Mouse (Mus musculus): ENCODE measurements at regions not wholly inside any gene's neighbourhood (a gene's known extent, or its start where the extent isn't known, plus 50 kb on each side); places are given as distances from the start of the nearest gene placed in this dataset.
"Not testable (repeated sequence)": the region's sequence is repeated elsewhere in the genome, so short reads cannot be mapped to it uniquely, and the experiment has no call there.

DNA sequence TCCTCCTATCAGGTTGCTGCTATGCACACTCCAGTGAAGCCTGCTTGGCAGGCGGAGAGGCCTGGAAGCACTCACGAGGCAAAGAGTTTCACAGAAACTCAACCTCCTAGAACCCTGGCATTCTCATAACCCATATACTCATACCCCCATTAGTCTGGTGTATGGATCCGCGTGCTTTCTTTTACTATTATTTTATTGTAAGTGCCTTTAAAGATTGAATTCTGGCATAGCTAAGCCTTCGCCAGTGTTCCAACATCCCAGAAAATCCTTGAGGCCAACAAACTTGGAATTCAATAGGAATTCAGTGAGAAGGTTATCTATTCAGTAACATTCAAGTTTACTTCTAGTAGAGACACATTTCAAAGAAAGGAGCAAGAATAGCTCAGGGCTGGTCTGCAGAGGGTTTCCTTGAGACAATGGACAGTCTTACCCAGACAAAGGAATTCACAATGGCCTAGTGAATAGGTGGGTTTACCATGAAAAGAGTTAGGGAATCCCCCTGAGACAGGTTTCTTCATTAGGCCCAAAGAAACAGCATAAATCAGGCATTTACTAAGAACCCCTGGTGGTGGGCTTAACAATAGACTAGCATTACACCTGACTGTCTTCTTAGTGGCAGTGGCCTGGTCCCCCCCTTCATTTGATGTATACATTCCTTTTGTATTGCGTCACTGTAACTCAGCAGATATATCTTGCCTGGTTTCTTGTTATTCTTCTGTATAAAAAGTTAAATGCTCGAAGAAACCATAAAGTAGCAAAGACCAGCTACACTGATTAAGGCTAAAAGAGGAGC is 80.8 kb upstream of the Gm15446 start:
- DNase-seq, result not testable (repeated sequence)

DNA sequence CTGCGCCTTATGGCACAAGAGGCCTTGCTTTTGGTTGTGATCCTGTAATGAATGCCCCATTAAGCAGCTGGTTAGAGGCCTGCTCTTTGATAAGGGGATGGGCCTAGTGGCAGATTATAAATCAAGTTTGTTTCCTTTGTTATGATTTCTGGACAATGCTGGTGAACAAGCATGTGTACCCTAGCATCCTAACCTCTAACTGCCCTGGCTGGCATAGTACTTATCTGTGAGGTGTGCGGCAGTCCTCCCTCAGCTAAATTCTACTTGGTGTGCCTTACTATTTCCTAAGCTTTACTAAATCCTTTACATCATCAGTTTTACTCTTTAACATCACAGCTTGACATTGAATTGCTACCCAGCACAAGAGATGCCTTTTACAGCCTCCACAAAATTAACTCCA is 79.0 kb upstream of the Gm15446 start:
- DNase-seq, result not testable (repeated sequence)

- peak; percentile 48 to 52 for DNase-seq
These were observed 78.4 kb upstream of the Gm15446 start for GRCm38 (mm10) chr5:109844753-109845186.

DNA sequence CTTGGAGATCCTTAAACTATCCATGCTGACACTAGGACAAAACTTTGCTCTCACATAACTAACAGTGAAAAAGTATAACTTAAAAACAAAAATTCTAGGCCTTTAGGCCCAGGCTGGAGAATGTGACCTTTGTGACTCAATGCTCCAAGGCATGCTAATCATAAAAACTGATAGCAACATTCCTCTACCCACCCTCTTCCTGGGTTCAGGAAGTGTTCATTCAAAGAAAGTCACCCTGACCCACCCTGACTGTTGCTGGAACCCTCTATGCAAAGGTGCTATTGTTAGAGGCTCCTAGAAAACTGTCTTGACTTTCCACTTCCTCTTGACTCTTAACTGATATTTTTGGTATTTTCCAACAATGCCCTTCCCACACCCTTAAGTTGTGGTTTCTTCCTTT is 72.0 kb upstream of the Gm15446 start:
- not testable (repeated sequence) for DNase-seq

- DNase-seq, result no peak
These were observed 62.8 kb upstream of the Gm15446 start for GRCm38 (mm10) chr5:109860402-109860801.

GRCm38 (mm10) chr5:109864517-109864916 is 58.7 kb upstream of the Gm15446 start:
- DNase-seq, result not testable (repeated sequence)

DNA sequence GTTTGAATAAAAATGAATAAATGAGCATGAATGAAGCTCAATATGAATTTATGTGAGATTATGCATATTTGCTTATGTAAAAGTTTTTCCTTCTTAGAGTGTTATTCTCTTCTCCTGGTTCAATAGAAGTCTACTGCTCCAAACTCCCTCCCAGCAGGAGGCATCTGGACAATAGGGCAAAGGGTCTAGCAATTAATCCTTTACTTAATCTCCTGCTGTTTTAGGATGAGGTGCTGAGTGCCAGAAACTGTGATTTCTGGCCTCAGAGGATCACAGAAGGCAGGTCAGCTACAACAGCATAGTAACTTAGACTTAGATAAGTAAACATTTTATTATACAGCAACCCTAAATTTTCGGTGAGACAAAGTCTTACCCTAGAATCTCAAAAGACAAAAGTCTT is 57.6 kb upstream of the Gm15446 start:
- no peak for DNase-seq

GRCm38 (mm10) chr5:109866337-109867126 is 56.7 kb upstream of the Gm15446 start:
- DNase-seq, result peak; percentile 91 to 93

GRCm38 (mm10) chr5:109867221-109867620 is 56.0 kb upstream of the Gm15446 start:
- not testable (repeated sequence) for DNase-seq
